Mouse (Mus musculus) kidney, postnatal 0 days (tissue): ENCODE measurements around the gene Slc39a7. TPM values are rescaled to one million over a fixed set of nuclear protein-coding genes. Genes with fewer than 3 reads are reported as not detected.
"Not testable (repeated sequence)": the region's sequence is repeated elsewhere in the genome, so short reads cannot be mapped to it uniquely, and the experiment has no call there.

Experiments
- ATAC-seq: fragments of 200-750 bp; cut with Nextera tagmentation; replicated peaks from 2 replicates; pipeline ENCODE4 v1.8.0; 2017; ENCODE audit warnings: low read depth, moderate number of reproducible peaks, moderate TSS enrichment, moderate library complexity; ENCODE audit not compliant: low FRiP score
- DNase-seq: peaks from one replicate; pipeline ENCODE4 v3.0.0-alpha.2; 2016; ENCODE audit warnings: low spot score
- H3K27ac ChIP-seq: fragments of 300-500 bp; sonication (generic); 2 replicates; pipeline ENCODE4 v1.5.1; 2014; ENCODE audit warnings: mild to moderate bottlenecking
- H3K27me3 ChIP-seq: fragments of 300-500 bp; sonication (generic); 2 replicates; pipeline ENCODE4 v1.6.1; 2014; ENCODE audit warnings: low read length, mixed read lengths; ENCODE audit not compliant: insufficient read depth
- H3K36me3 ChIP-seq: fragments of 300-500 bp; sonication (generic); 2 replicates; pipeline ENCODE4 v1.6.1; 2014; ENCODE audit warnings: low read length, mixed read lengths; ENCODE audit not compliant: insufficient read depth
- H3K4me1 ChIP-seq: fragments of 300-500 bp; sonication (generic); replicated peaks from 2 replicates; pipeline ENCODE4 v1.6.1; 2014; ENCODE audit warnings: antibody characterized with exemption, low read length, mixed read lengths; ENCODE audit not compliant: insufficient read depth
- H3K4me2 ChIP-seq: fragments of 300-500 bp; sonication (generic); 2 replicates; pipeline ENCODE4 v1.6.1; 2014; ENCODE audit warnings: mild to moderate bottlenecking, low read length, moderate library complexity, mixed read lengths
- H3K4me3 ChIP-seq: fragments of 300-500 bp; sonication (generic); replicated peaks from 2 replicates; pipeline ENCODE4 v1.5.1; 2014; ENCODE audit warnings: low read depth, low read length
- H3K9ac ChIP-seq: fragments of 300-500 bp; sonication (generic); 2 replicates; pipeline ENCODE4 v1.6.1; 2014; ENCODE audit warnings: low read depth, low read length
- H3K9me3 ChIP-seq: fragments of 300-500 bp; sonication (generic); replicated peaks from 2 replicates; pipeline ENCODE4 v1.6.1; 2016; ENCODE audit warnings: low read length, inconsistent platforms, mixed read lengths
- CTCF ChIP-seq: IDR thresholded peaks from 2 replicates; pipeline ENCODE4 v1.5.1; 2016; ENCODE audit warnings: antibody characterized with exemption, low read depth, mild to moderate bottlenecking, moderate library complexity
- WGBS: fragments of 180-500 bp; shearing (Covaris S2); extraction: QIAGEN DNeasy Blood & Tissue Kit; methylation state at CpG from one replicate; pipeline ENCODE4 v1.1.7; 2014; 5-methylcytosine and 5-hydroxymethylcytosine counted together
- polyA plus RNA-seq: library from polyadenylated mRNA; unstranded; fragments of >200 nt; fragmentation: Nextera tagmentation; extraction: Ambion mirVana; gene quantifications from 2 replicates; pipeline ENCODE4 v1.2.1, GENCODE M21; 2015

Slc39a7 gene
- polyA plus RNA-seq, 1 experiment from 2014 or later: 149 TPM

DNA sequence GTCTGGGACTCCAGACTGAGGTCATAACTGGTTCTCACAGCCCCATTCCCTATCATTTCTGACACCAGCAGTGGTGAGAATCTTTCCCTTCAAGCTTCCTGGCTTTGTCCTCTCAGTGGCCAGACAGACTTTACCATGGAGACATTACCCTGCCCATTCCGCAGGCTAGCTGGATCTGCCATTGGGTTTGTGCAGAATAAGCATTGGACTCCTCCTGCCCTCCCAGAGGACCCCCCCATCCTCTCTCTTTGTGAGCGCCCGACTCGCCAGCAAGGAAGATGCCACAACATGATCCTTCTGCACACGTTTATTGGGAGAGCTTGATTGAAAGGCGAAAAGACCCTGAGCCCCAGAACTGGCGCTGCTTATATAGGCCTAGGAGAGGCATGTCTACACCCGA lies 18.0 kb downstream of the Slc39a7 start:
- Histone ChIP-seq H3K27me3 (no peaks in the 10 kb centered on the region), H3K9me3 (no peaks in the 10 kb centered on the region), H3K36me3 (no peaks in the 10 kb centered on the region), H3K4me2 (no peak overlapping the region), H3K27ac (no peak overlapping the region), H3K4me1 (no peaks in the 10 kb centered on the region), H3K9ac (no peak overlapping the region), H3K4me3 (no peak overlapping the region)
- 93% methylated on average over 8 of the region's 8 CpGs for WGBS
- no peak for ATAC-seq
- no peak for DNase-seq
- TF ChIP-seq CTCF: no peak

DNA sequence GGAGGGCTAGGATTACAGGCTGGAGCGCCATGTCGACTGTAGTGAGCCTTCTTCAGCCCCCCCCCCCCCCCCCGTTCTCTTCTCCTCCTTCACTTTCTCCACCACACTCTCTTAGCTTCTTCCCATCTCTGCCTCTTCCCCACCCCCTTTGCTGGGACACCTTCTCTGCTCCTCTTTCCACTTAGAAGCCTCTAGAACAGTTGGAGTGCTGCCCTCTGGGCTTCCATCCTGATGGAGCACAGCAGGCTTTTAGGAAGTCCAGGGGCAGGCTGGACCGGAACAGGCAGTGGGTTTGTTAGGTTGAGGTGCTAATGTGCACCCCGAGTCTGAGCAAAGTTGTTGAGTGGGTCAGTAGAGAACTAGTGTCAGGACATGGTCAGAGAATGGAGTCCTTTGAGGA lies 21.3 kb downstream of the Slc39a7 start:
- ATAC-seq: no peak
- no peak for TF ChIP-seq CTCF
- Histone ChIP-seq H3K36me3 (no peaks in the 10 kb centered on the region), H3K27ac (no peak overlapping the region), H3K4me3 (no peak overlapping the region), H3K9me3 (no peaks in the 10 kb centered on the region), H3K4me1 (no peaks in the 10 kb centered on the region), H3K4me2 (no peak overlapping the region), H3K9ac (no peak overlapping the region), H3K27me3 (no peaks in the 10 kb centered on the region)
- WGBS: 75% methylated on average over 5 of the region's 5 CpGs
- no peak for DNase-seq

- Histone ChIP-seq H3K4me3 (no peak overlapping the region), H3K9me3 (no peaks in the 10 kb centered on the region), H3K4me2 (no peak overlapping the region), H3K9ac (no peak overlapping the region), H3K36me3 (no peaks in the 10 kb centered on the region), H3K27me3 (no peaks in the 10 kb centered on the region), H3K27ac (no peak overlapping the region), H3K4me1 (no peaks in the 10 kb centered on the region)
- WGBS: 58% methylated on average over 2 of the region's 2 CpGs
- ATAC-seq (no peak), DNase-seq (no peak)
- TF ChIP-seq CTCF: no peak
Measured at GRCm38 (mm10) chr17:34006570-34006969, 24.9 kb downstream of the Slc39a7 start.

DNA sequence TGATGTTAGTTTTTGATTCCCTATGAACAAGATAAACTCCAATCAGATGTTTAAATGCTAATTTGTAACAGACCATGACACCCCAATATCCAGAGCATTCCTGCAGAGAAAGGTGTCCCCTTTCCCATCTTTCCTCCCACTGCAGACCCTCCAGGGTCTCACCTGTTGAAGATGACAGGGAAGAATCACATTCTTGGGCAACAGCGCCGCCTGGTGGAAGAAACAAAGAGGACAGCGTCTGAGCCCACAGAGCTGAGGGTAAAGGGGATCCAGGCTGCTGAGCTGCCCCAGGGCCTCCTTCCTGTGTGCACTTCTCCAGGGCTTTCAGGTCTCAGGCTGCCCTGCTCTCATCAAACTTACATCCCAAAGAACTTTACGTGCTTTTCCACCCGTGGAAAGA lies 28.1 kb downstream of the Slc39a7 start:
- H3K4me3 ChIP-seq: no peak overlapping the region
- WGBS: 5% methylated on average over 5 of the region's 5 CpGs
- DNase-seq: no peak
- no peak overlapping the region for H3K9ac ChIP-seq
- H3K36me3 ChIP-seq: no peaks in the 10 kb centered on the region
- H3K27ac ChIP-seq: no peak overlapping the region
- H3K27me3 ChIP-seq: no peaks in the 10 kb centered on the region
- H3K4me1 ChIP-seq: no peaks in the 10 kb centered on the region
- no peak for ATAC-seq
- H3K4me2 ChIP-seq: no peak overlapping the region
- TF ChIP-seq CTCF: peak; percentile 83
- H3K9me3 ChIP-seq: no peaks in the 10 kb centered on the region

GRCm38 (mm10) chr17:34000796-34001195 lies 30.7 kb downstream of the Slc39a7 start:
- H3K27me3 ChIP-seq, H3K9me3 ChIP-seq, H3K27ac ChIP-seq, DNase-seq, H3K9ac ChIP-seq, ATAC-seq, H3K4me1 ChIP-seq, H3K4me2 ChIP-seq, H3K4me3 ChIP-seq, H3K36me3 ChIP-seq: not testable (repeated sequence)
- 40% methylated on average over 2 of the region's 2 CpGs for WGBS

GRCm38 (mm10) chr17:34000150-34000537 lies 31.3 kb downstream of the Slc39a7 start, which contains the start of gene H2-K1:
H2-K1 (minus strand) TSS chr17:34000347.
- H3K4me3 ChIP-seq: peak within 1 kb of the TSS; percentile 64
- H3K9ac ChIP-seq: peak within 1 kb of the TSS; percentile 47
- H3K36me3 ChIP-seq: no peaks in the 10 kb centered on the region
- no peaks in the 10 kb centered on the region for H3K9me3 ChIP-seq
- H3K27me3 ChIP-seq: no peaks in the 10 kb centered on the region
- WGBS: 0% methylated on average over 26 of the region's 30 CpGs
- ATAC-seq (peak; percentile 93), DNase-seq (peak; percentile 85)
- TF ChIP-seq CTCF: no peak
- peak within 1 kb of the TSS; percentile 99 for H3K4me2 ChIP-seq
- H3K27ac ChIP-seq: no peak within 1 kb of the TSS
- H3K4me1 ChIP-seq: no peaks in the 10 kb centered on the region
